Mouse (Mus musculus): ENCODE measurements at regions not wholly inside any gene's neighbourhood (a gene's known extent, or its start where the extent isn't known, plus 50 kb on each side); places are given as distances from the start of the nearest gene placed in this dataset.

GRCm38 (mm10) chr19:56199401-56200150 is 87.4 kb upstream of the Habp2 start:
- H3K9me3 ChIP-seq (ENCODE audit: low read length), result no peaks in the 10 kb centered on the region
- no peaks in the 10 kb centered on the region; the same call in 1 of the 2 replicates for H3K4me1 ChIP-seq (ENCODE audit: insufficient read depth, low read length)
- H3K9ac ChIP-seq (replicated peaks; ENCODE audit: low read length), result no peak overlapping the region
- no peaks in the 10 kb centered on the region for H3K27me3 ChIP-seq (ENCODE audit: insufficient read depth, low read length)
- no peak overlapping the region for H3K4me3 ChIP-seq (ENCODE audit: low read length)
- H3K4me2 ChIP-seq (replicated peaks; ENCODE audit: low read depth, low read length), result no peak overlapping the region
- no peak overlapping the region for H3K27ac ChIP-seq (ENCODE audit: low read length)
- no peak for ATAC-seq (ENCODE audit: low FRiP score, low TSS enrichment)
- H3K36me3 ChIP-seq (ENCODE audit: insufficient read depth, low read length), result no peaks in the 10 kb centered on the region
- 54% methylated on average over 14 of the region's 14 CpGs for WGBS

- H3K9me3 ChIP-seq (ENCODE audit: low read length), result no peaks in the 10 kb centered on the region
- no peak overlapping the region for H3K9ac ChIP-seq (replicated peaks; ENCODE audit: low read length)
- no peak overlapping the region for H3K27ac ChIP-seq (ENCODE audit: low read length)
- ATAC-seq (ENCODE audit: low FRiP score, low TSS enrichment), result no peak
- H3K4me2 ChIP-seq (replicated peaks; ENCODE audit: low read depth, low read length), result no peak overlapping the region
- no peaks in the 10 kb centered on the region for H3K27me3 ChIP-seq (ENCODE audit: insufficient read depth, low read length)
- no peaks in the 10 kb centered on the region for H3K36me3 ChIP-seq (ENCODE audit: insufficient read depth, low read length)
- H3K4me1 ChIP-seq (ENCODE audit: insufficient read depth, low read length), result no peaks in the 10 kb centered on the region; the same call in 1 of the 2 replicates
- no peak overlapping the region for H3K4me3 ChIP-seq (ENCODE audit: low read length)
- 88% methylated on average over 9 of the region's 9 CpGs for WGBS
These were observed 85.8 kb upstream of the Habp2 start for GRCm38 (mm10) chr19:56201007-56201682.

GRCm38 (mm10) chr19:56201738-56202480 is 85.0 kb upstream of the Habp2 start:
- Histone ChIP-seq H3K27me3 (ENCODE audit: insufficient read depth, low read length) (no peaks in the 10 kb centered on the region), H3K4me1 (ENCODE audit: insufficient read depth, low read length) (no peaks in the 10 kb centered on the region; the same call in 1 of the 2 replicates), H3K27ac (ENCODE audit: low read length) (no peak overlapping the region), H3K9ac (replicated peaks; ENCODE audit: low read length) (no peak overlapping the region), H3K36me3 (ENCODE audit: insufficient read depth, low read length) (no peaks in the 10 kb centered on the region), H3K4me2 (replicated peaks; ENCODE audit: low read depth, low read length) (no peak overlapping the region), H3K4me3 (ENCODE audit: low read length) (no peak overlapping the region), H3K9me3 (ENCODE audit: low read length) (no peaks in the 10 kb centered on the region)
- 0 out of 2 replicates have a peak, but pooled peaks have one; percentile 49 for ATAC-seq (ENCODE audit: low FRiP score, low TSS enrichment)

DNA sequence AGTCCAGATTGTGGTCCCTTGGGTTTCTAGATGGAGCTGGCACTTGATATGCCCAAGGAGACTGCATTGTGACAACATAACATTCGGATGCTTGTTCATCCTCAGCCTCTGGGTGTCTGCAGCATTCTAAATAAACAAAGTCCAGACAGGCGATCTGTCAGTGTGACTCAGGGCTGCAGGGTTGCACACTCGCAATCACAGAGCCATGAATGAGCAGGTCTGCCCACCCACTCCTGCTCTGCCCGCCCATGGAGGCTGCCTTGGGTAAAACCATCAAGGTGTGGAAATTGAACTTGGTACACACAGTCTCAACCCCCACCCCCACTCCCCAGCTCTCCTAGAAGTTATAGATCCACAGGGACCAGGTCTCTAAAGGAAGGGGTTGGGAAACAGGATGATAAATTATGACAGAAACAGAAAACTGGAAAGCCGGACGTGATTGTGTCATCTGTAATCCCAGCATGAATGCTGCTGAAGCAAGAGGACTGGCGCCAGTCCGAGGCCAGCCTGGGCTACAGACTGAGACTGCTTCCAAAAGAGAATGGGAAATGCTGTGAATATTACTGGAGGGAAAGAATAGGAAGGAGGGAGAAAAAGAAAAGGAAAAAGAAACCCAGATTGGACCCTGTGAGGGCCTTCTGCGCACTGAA is 84.3 kb upstream of the Habp2 start:
- no peaks in the 10 kb centered on the region for H3K36me3 ChIP-seq (ENCODE audit: insufficient read depth, low read length)
- 54% methylated on average over 9 of the region's 9 CpGs for WGBS
- no peak for ATAC-seq (ENCODE audit: low FRiP score, low TSS enrichment)

DNA sequence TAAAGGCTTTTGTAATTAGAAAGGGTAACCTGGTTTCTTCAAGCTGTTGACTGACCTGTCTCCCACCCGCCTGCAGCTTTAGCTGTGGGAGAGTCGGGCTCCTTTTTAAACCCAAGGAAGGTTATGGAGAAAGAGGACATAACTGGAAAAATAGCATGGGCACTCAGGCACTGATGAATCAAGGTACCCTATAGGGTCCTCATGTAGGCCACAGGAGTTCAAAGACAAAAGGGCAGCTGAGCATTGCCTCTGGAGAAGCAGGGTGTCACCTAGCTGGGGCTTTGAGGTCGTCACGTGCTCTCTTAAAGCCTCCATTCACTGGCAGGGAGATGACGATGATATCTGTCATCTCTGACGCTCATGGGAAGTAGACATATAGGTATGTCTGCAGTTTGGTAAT is 68.4 kb upstream of the Habp2 start:
- Histone ChIP-seq H3K9ac (replicated peaks; ENCODE audit: low read length) (no peak overlapping the region), H3K27me3 (ENCODE audit: insufficient read depth, low read length) (no peaks in the 10 kb centered on the region), H3K4me1 (ENCODE audit: insufficient read depth, low read length) (no peaks in the 10 kb centered on the region), H3K4me2 (replicated peaks; ENCODE audit: low read depth, low read length) (no peak overlapping the region), H3K4me3 (ENCODE audit: low read length) (no peak overlapping the region), H3K36me3 (ENCODE audit: insufficient read depth, low read length) (no peaks in the 10 kb centered on the region), H3K9me3 (ENCODE audit: low read length) (no peaks in the 10 kb centered on the region), H3K27ac (ENCODE audit: low read length) (no peak overlapping the region)
- 73% methylated on average over 6 of the region's 6 CpGs for WGBS
- ATAC-seq (ENCODE audit: low FRiP score, low TSS enrichment), result no peak

More for the DNA sequence above, 84.3 kb upstream of the Habp2 start:
- H3K9me3 ChIP-seq (ENCODE audit: low read length), result no peaks in the 10 kb centered on the region
- no peak overlapping the region for H3K4me3 ChIP-seq (ENCODE audit: low read length)
- H3K4me2 ChIP-seq (replicated peaks; ENCODE audit: low read depth, low read length), result no peak overlapping the region
- no peak overlapping the region for H3K27ac ChIP-seq (ENCODE audit: low read length)
- H3K4me1 ChIP-seq (ENCODE audit: insufficient read depth, low read length), result no peaks in the 10 kb centered on the region; the same call in 1 of the 2 replicates
- H3K9ac ChIP-seq (replicated peaks; ENCODE audit: low read length), result no peak overlapping the region
- H3K27me3 ChIP-seq (ENCODE audit: insufficient read depth, low read length), result no peaks in the 10 kb centered on the region

- Histone ChIP-seq H3K27ac (ENCODE audit: low read length) (no peak overlapping the region), H3K9me3 (ENCODE audit: low read length) (no peaks in the 10 kb centered on the region), H3K9ac (replicated peaks; ENCODE audit: low read length) (no peak overlapping the region; the same call in 1 of the 2 replicates), H3K4me3 (ENCODE audit: low read length) (no peak overlapping the region), H3K4me2 (replicated peaks; ENCODE audit: low read depth, low read length) (no peak overlapping the region), H3K36me3 (ENCODE audit: insufficient read depth, low read length) (no peaks in the 10 kb centered on the region), H3K4me1 (ENCODE audit: insufficient read depth, low read length) (peaks cover 8% of the 10 kb centered on the region; the same call in 1 of the 2 replicates), H3K27me3 (ENCODE audit: insufficient read depth, low read length) (no peaks in the 10 kb centered on the region)
- no peak for ATAC-seq (ENCODE audit: low FRiP score, low TSS enrichment)
- WGBS, result 65% methylated on average over 15 of the region's 15 CpGs
These were observed 66.1 kb upstream of the Habp2 start for GRCm38 (mm10) chr19:56220724-56221407.

DNA sequence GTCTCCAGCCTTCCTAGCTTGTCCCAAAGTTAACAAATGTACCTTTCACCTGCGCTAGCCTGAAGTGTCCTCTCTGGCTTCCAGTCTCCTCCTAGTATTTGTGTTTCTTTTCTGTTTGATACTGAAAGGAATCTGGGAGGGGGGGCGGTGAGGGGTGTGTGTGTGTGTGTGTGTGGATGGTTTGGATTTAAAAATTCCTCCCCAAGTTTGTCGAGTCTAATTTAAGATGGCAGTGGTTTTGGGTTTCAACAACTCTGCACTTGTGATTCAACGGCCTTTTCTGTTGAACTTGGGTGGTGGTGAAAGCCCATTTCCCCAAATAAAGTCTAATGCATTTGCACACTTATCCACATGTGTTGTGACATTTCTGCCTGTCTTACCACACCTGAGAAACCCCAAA is 64.4 kb upstream of the Habp2 start:
- peaks cover 8% of the 10 kb centered on the region; the same call in 1 of the 2 replicates for H3K4me1 ChIP-seq (ENCODE audit: insufficient read depth, low read length)
- no peak overlapping the region for H3K4me3 ChIP-seq (ENCODE audit: low read length)
- WGBS, result 62% methylated on average over 4 of the region's 4 CpGs
- H3K4me2 ChIP-seq (replicated peaks; ENCODE audit: low read depth, low read length), result no peak overlapping the region
- no peaks in the 10 kb centered on the region for H3K27me3 ChIP-seq (ENCODE audit: insufficient read depth, low read length)
- H3K36me3 ChIP-seq (ENCODE audit: insufficient read depth, low read length), result no peaks in the 10 kb centered on the region
- no peak overlapping the region for H3K9ac ChIP-seq (replicated peaks; ENCODE audit: low read length)
- no peak for ATAC-seq (ENCODE audit: low FRiP score, low TSS enrichment)
- no peak overlapping the region for H3K27ac ChIP-seq (ENCODE audit: low read length)
- H3K9me3 ChIP-seq (ENCODE audit: low read length), result no peaks in the 10 kb centered on the region

DNA sequence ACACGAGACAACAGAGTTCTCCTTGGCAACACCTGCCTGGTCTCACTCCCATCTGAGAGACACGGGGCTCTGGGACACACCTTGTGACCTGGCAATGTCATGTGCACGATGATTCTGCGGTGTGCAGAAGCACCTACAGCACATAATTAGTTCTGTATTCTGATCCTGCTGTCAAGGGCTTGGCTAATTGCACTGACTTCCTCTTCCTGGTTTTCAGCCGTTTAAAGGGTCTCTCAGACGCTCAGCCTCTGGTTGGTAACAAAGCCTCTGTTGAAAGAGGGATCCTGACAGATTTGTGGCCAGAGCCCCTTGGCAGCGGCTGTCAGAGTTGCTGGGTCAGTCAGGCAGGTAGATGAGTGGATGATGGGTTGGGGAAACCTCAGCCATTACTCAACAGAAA is 61.9 kb upstream of the Habp2 start:
- ATAC-seq (ENCODE audit: low FRiP score, low TSS enrichment), result no peak
- no peak overlapping the region for H3K4me3 ChIP-seq (ENCODE audit: low read length)
- H3K27me3 ChIP-seq (ENCODE audit: insufficient read depth, low read length), result no peaks in the 10 kb centered on the region
- H3K9ac ChIP-seq (replicated peaks; ENCODE audit: low read length), result no peak overlapping the region
- H3K4me2 ChIP-seq (replicated peaks; ENCODE audit: low read depth, low read length), result 0 out of 2 replicates have a peak overlapping the region, but pooled peaks have one; percentile 23
- H3K27ac ChIP-seq (ENCODE audit: low read length), result no peak overlapping the region
- no peaks in the 10 kb centered on the region for H3K36me3 ChIP-seq (ENCODE audit: insufficient read depth, low read length)
- peaks cover 8% of the 10 kb centered on the region; the same call in 1 of the 2 replicates for H3K4me1 ChIP-seq (ENCODE audit: insufficient read depth, low read length)
- no peaks in the 10 kb centered on the region for H3K9me3 ChIP-seq (ENCODE audit: low read length)
- WGBS, result 5% methylated on average over 7 of the region's 7 CpGs

GRCm38 (mm10) chr19:56225518-56225917 is 61.4 kb upstream of the Habp2 start:
- H3K9me3 ChIP-seq (ENCODE audit: low read length), result no peaks in the 10 kb centered on the region
- WGBS, result 77% methylated on average over 3 of the region's 3 CpGs
- H3K9ac ChIP-seq (replicated peaks; ENCODE audit: low read length), result no peak overlapping the region
- peaks cover 8% of the 10 kb centered on the region; the same call in 1 of the 2 replicates for H3K4me1 ChIP-seq (ENCODE audit: insufficient read depth, low read length)
- H3K4me3 ChIP-seq (ENCODE audit: low read length), result no peak overlapping the region
- ATAC-seq (ENCODE audit: low FRiP score, low TSS enrichment), result no peak
- H3K4me2 ChIP-seq (replicated peaks; ENCODE audit: low read depth, low read length), result no peak overlapping the region
- H3K27ac ChIP-seq (ENCODE audit: low read length), result no peak overlapping the region
- H3K27me3 ChIP-seq (ENCODE audit: insufficient read depth, low read length), result no peaks in the 10 kb centered on the region
- H3K36me3 ChIP-seq (ENCODE audit: insufficient read depth, low read length), result no peaks in the 10 kb centered on the region
